Mouse (Mus musculus): ENCODE measurements around the gene Add2.

The Add2 gene

DNA sequence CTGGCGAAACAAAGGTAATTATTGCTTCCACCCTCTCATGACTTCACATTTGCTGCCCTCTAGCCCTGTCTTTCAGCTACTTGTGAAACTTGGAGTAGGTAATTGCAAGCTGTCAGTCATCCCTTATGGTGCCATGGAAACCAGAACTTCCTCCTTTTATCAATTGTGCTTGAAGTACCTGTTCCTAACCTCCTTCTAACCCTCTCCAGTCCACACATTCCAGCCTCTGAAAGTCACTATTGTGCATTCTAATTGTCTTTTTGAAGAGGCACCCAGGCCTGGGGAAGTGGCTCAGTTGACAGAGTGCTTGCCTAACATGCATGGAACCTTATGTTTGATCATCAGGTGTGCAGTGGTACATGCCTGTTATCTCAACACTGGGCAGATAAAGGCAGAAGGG, 5.2 kb downstream of the Add2 start:
- in situ Hi-C loops (cut with MboI; ENCODE audit: low pct_unique_long_range_greater_than_20kb in 1 of 2, low sequenced_read_pairs in 2 of 2, unreplicated experiment in 1 of 2) = no loop called here

DNA sequence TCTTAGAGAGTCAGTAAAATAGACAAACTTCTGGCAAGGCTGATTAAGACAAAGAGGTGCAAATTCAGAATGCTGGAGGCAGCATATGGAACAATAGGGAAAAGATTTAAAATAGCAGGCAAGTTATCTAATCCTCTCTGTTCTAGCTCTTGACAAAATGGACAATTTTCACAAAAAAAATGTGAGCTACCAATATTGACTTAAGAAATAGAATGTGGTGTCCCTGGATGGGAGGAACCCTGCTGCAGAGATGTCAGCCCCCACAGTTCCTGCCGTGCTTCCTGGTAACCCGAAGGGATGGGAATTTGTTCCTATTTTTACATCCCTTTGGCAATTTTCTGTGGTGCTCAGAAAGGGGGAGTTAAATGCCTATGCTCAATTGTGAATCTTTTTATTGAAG, 10.4 kb downstream of the Add2 start:
- in situ Hi-C loops (cut with MboI; ENCODE audit: low pct_unique_long_range_greater_than_20kb in 1 of 2, low sequenced_read_pairs in 2 of 2, unreplicated experiment in 1 of 2) = no loop called here

DNA sequence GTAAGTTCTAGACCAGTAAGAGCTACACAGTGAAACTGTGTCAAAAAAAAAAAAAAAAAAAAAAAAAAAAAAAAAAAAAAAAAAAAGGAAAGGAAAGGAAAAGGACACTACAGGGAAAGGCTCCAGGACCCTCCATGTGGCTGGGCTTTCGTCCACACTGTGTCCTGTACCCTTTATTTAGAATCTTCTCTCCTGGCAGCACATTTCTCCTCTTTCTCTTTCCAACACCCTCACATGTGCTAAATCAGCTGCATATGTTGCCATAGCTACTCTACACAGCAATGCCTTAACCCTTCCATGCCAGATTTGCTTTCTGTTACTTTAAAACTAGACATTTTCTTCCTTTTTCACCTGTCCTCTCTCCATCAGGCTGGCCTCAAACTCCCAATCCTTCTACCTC, 11.7 kb downstream of the Add2 start:
- in situ Hi-C loops (cut with MboI; ENCODE audit: low pct_unique_long_range_greater_than_20kb in 1 of 2, low sequenced_read_pairs in 2 of 2, unreplicated experiment in 1 of 2) = no loop called here

DNA sequence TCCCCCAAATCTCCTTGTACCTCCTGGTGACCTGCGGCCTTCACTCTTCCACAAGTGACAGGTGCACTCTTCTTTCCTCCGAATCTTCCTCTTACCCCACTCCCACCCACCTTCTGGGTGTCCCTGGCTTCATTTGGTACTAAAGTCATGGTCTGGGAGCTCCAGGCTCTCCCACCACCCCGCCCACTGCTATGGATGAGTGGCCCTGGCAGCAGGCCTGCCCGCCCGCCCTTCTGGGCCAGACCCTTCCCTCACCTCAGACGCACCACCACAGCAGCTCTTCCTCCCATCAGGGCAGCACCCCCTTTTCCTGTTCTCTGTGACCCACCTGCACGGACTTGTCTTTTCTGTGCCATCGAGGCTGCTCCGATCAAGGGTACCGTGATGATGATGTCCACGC, 19.0 kb downstream of the Add2 start:
- in situ Hi-C loops (cut with MboI; ENCODE audit: low pct_unique_long_range_greater_than_20kb in 1 of 2, low sequenced_read_pairs in 2 of 2, unreplicated experiment in 1 of 2) = no loop called here

DNA sequence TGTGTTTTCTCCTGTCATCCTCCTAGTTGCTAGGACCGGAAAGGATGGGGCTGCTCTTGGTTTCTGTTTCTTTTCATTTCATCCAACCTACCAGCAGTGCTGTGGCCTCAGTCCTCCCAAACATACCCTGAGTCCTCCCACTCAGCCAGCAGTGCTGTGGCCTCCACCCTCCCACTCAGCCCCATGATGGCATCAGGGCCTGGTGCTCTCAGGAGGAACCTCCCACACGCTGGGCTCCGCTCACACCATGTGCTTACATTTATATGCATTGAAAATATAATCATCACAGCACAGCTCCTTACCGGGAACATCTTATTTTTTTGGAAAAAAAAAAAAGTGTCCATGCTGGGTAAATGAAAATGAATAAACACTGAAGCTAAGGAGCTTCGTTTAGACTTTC, 20.0 kb downstream of the Add2 start:
- in situ Hi-C loops (cut with MboI; ENCODE audit: low pct_unique_long_range_greater_than_20kb in 1 of 2, low sequenced_read_pairs in 2 of 2, unreplicated experiment in 1 of 2) = no loop called here

DNA sequence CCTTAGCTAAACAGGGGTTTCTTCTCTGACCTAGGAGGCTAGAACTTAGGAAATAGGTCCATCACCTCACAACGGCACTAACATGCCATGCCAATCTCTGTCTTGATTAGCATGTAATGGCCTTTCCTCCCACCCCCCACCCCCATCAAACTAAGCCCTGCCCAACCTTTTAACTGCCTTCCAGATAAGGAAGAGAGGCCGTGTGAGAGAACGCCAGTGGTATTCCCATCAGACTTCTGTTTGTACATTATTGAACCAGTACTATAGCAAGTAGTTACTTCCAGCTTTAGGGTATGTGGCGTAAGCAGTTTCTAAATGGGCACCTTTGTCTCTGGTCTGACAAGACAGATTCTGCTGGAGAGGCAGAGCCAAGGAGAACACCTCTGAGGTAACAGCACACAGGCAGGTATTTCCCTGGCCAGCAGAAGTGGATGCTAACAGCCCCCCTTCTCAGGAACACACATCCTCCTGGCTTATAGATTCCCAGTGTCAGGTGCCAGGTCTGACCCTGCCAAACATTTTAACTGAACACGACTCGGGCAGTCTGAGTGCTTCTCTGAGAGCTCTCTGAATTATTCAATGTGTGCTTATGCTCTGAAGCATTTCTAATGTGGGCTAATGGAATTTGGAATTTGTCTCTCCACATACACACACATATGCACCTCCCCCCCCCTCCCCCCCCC, 22.2 kb downstream of the Add2 start:
- in situ Hi-C loops (cut with MboI; ENCODE audit: low pct_unique_long_range_greater_than_20kb in 1 of 2, low sequenced_read_pairs in 2 of 2, unreplicated experiment in 1 of 2) = no loop called here

DNA sequence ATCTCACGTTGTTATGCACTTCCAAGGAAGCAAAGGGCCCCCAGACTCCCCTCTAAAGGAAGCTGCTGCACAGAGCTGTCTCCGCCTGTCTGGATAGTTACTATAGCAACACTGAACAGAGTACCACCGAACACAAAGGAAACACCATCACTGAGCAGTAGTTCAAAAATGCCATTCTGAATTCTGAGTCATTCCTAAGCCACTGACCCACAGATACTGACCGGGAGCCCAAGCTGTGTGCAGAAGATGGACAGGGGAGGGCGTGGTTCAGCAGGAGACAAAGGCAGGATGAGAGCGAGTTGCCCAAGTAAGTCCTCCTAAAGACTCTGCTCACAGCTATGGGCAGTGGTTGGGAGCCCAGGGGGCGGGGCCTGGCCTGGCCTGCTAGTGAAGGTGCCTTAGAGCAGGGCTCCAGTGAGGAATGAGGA, 23.6 kb downstream of the Add2 start:
- in situ Hi-C loops (cut with MboI; ENCODE audit: low pct_unique_long_range_greater_than_20kb in 1 of 2, low sequenced_read_pairs in 2 of 2, unreplicated experiment in 1 of 2) = no loop called here

DNA sequence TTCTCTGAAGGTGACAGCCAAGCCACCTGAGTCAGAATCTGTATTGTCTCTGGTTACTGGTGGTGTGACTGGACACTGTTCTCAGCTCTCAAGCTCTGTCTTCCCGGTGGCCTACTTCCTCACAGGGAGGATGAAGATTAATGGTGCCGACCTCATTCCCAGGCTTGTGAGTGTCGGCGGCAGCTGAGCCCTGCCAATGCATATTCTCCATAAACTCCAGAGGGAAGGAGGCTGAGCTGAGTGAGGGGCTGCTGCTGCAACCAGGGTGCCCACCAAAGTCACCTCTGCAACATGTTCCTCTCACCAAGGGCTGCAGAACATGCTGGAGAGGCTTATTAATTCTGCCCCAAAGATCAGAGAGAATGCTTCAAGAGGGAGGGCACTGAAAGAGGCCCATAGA, 24.1 kb downstream of the Add2 start:
- in situ Hi-C loops (cut with MboI; ENCODE audit: low pct_unique_long_range_greater_than_20kb in 1 of 2, low sequenced_read_pairs in 2 of 2, unreplicated experiment in 1 of 2) = no loop called here

DNA sequence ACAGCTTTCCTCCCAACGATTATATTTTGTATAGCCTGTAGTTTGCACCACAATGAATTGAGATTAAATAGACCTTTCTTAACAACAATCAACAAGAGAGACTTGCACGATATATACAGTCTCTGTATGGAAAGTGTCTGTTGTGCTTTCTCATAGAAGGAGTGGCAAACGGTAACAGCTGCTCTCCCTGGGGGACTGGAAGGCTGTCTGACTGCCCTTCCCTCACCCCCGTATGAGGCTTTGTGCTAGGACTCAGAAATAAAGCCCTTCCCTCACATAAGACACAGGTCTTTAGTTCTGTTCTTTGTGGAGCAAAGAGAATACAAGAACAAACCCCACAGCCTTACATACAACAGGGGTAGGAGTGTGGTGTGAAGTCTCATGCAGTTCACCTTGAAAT, 24.6 kb downstream of the Add2 start:
- in situ Hi-C loops (cut with MboI; ENCODE audit: low pct_unique_long_range_greater_than_20kb in 1 of 2, low sequenced_read_pairs in 2 of 2, unreplicated experiment in 1 of 2) = no loop called here

DNA sequence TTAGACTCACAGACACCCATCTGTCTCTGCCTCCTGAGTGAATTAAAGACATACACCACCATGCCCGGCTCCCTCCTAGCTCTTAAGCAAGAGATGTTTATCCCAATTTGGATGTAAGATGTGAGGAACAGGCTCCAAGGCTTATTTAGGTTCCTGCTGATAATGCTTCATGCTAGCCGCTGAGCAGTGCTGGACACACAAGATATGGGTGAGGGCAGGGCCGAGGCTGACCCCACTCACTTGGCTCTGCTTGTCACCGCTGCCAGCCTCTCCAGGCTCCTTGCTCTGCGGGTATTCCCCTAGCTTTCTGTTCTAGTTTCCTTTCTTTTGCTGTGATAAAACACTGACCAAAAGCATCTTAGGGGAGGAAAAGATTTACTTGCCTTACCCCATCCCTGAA, 25.1 kb downstream of the Add2 start:
- in situ Hi-C loops (cut with MboI; ENCODE audit: low pct_unique_long_range_greater_than_20kb in 1 of 2, low sequenced_read_pairs in 2 of 2, unreplicated experiment in 1 of 2) = no loop called here

DNA sequence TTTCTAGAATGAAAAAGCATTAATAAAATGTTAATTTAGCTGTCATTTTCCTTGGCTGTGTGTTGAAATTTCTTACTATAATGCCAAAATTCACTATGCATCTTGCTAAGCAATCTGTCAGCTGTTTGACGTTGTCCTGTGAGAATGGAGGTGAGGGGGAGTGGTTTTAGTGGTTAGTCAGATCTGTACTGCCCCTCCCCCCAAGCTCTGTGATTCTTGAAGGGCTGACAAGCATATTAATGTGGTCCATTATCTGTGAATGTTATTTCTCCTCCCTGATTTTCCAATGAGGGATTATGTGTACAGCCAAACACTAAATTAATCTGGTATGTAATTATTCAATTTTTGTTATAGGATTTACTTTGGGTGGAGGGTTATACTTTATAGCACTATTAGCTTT, 30.0 kb downstream of the Add2 start:
- in situ Hi-C loops (cut with MboI; ENCODE audit: low pct_unique_long_range_greater_than_20kb in 1 of 2, low sequenced_read_pairs in 2 of 2, unreplicated experiment in 1 of 2) = no loop called here

DNA sequence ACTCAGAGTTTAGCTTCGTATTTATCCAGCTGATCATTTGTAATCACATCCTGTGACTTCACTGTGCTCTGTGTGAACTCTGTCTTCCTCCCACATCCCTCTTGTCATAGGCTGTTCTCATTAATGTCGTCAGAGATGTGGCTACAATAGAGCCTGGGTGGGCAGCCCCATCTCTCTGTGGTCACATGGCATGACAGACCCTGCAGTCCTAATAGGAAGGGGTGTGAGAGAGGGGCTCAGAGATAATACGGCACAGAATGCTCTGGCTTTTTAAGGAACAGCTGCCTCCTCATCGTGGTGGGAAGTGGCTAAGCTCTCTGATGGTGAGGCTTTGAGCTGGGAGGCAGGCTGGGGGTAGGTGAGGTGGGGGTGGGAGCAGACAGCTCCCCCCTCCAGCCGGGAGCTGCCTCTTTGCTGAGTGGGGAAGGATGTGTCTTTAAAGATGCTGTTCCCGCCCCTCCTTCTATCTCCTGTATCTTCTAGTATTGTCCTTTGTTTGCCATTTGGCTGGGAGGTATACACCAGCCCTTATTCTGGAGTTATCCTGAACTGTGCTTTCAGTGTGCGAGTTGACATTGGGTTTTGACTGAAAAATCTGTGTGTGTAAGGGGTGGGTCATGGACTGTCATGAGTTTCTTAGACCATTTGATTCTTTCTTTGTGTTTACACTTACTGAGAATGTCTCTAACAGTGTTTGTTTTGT, 30.8 kb downstream of the Add2 start:
- in situ Hi-C loops (cut with MboI; ENCODE audit: low pct_unique_long_range_greater_than_20kb in 1 of 2, low sequenced_read_pairs in 2 of 2, unreplicated experiment in 1 of 2) = no loop called here

DNA sequence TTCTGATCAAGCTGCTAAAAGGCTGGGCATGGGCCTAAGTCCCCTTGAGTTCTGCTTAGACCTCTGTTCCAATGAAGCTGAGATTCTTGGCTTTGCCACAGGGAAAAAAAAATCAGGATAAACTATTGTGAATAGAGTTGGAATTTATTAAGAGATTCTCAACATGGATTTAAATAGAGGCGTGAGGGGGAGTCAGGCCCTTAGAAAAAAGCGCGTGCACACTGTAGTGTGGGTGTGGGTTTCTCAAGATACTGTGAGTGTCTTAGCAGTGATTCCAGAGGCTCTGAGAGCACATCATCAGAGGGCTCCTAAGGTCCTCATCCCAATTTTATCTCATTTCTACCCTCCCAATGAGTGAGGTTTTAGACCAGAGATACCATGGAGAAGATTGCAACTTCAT, 31.7 kb downstream of the Add2 start:
- in situ Hi-C loops (cut with MboI; ENCODE audit: low pct_unique_long_range_greater_than_20kb in 1 of 2, low sequenced_read_pairs in 2 of 2, unreplicated experiment in 1 of 2) = no loop called here

DNA sequence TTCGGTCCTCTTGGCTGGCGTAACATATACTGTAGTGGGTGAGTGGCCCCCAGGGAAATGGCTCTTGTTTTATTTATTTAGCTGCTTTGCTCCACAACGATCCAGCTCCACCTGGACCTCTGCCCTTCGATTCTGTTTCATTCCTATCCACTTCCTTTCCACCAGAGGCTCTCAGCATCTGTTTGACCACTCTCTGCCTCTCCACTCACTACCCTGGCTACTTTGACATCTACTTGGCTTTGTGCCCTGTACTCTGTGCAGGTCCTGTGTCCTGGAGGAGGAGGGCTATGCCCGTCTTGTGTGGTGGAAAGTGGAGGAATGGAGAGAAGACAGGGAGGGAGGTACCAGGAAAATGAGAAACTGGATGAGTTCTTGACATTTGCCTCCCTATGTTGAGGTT, 33.7 kb downstream of the Add2 start:
- in situ Hi-C loops (cut with MboI; ENCODE audit: low pct_unique_long_range_greater_than_20kb in 1 of 2, low sequenced_read_pairs in 2 of 2, unreplicated experiment in 1 of 2) = no loop called here

DNA sequence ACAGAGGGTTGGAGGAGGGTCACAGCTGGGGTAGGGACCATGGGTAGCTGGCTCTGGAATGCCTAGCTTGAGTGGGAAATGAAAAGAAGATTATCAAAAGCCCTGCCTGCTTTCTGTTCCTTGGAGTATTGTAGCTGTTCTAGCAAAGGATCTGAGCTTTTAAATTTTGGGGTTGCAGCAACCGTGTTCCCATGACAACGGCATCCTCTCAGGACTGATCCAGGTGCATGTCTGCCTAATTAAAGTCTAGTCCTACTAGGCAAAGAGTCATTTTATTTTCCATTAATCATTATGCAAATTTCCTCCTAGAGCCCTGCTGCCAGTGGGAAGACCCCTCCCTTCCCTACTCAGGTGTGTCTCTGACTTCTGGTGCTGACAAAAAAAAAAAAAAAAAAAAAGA, 34.2 kb downstream of the Add2 start:
- in situ Hi-C loops (cut with MboI; ENCODE audit: low pct_unique_long_range_greater_than_20kb in 1 of 2, low sequenced_read_pairs in 2 of 2, unreplicated experiment in 1 of 2) = no loop called here

DNA sequence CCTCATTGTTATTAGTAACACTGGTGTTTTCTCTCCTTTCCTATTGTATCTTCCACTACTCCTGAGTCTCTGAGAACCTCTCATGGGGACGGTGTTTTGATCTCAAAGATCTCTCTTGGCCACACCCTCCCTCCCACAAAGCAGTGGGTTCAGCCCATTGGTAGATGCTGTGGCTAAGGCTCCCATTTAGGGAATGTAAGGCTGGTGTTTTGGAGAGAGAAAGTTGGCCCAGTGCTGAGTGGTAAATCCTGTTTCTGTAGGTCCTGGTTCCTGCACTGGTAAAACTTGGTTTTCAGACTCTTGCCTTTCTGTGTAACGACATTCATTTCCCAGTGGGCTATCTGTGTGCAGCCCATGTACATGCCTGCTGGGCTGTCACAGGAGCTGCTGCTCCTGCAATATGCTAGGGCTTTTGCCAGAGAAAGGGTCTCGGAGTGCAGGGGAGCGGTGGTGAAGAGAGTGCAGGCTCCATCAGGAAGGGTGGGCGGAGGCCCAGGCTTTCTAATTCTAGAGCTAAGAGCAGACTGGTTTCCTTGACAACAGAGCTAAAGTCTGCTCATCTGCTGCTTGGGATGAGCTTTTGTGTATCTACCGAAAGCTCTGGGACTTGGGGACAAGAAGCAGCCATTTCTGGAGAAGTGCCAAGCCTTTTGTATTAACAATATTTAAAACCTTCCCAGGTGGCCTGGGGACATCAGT, 36.0 kb downstream of the Add2 start:
- in situ Hi-C loops (cut with MboI; ENCODE audit: low pct_unique_long_range_greater_than_20kb in 1 of 2, low sequenced_read_pairs in 2 of 2, unreplicated experiment in 1 of 2) = no loop called here

DNA sequence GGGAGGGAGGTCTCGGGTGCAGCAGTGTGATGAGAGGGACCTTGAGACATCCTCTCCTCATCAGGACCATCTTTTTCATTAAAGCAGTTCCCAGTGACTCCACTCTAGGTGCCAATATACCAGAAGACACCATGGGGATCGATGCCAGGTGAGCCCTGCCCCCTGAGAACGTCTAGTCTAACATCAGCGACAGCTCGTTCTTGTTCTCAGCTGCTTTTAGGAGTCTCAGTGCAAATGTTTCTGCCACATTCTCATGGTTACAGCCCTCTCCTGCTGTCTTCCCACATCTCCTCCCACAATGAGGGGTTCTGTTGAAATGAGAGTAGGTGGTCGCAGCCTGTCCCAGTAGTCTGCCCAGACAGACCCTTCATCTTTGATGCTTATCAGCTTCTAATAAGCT, 38.2 kb downstream of the Add2 start:
- in situ Hi-C loops (cut with MboI; ENCODE audit: low pct_unique_long_range_greater_than_20kb in 1 of 2, low sequenced_read_pairs in 2 of 2, unreplicated experiment in 1 of 2) = no loop called here

DNA sequence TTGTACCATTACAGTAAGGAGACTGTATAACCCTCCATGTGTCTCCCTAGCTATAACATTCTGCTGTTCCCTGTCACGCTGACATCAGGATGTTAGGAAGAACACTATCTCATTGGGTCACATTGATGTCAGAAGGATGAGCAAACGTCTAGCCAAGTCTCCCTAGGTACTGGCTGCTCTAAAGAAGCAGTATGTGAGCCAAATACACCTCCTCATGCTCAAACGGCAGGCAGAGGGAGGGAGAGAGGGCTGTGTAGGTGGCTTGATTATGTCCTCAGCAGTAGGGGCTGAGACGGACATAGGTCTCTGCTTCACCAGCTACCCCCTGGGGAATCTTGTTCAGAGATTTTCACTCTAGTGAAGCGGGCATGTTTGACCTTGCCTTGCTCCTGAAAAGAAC, 38.7 kb downstream of the Add2 start:
- in situ Hi-C loops (cut with MboI; ENCODE audit: low pct_unique_long_range_greater_than_20kb in 1 of 2, low sequenced_read_pairs in 2 of 2, unreplicated experiment in 1 of 2) = no loop called here

DNA sequence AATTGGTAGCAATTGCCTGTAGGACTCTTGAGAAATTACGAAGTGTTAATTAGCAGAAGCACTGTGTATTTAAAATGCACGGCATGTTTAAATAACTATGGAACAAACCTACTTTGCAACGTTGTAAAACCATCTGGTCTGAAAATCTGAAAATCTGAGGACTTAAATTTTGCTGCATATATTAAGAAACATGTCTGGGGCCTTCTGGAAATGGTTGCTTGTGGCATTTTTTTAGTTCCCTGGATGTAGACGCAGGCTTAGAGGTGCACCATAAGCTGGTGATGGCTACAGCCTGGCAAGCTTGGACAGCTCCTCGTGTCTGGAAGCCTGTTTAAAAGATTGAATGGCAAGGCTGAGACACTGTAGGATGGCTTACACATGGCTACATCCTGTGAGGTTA, 40.5 kb downstream of the Add2 start:
- in situ Hi-C loops (cut with MboI; ENCODE audit: low pct_unique_long_range_greater_than_20kb in 1 of 2, low sequenced_read_pairs in 2 of 2, unreplicated experiment in 1 of 2) = no loop called here

DNA sequence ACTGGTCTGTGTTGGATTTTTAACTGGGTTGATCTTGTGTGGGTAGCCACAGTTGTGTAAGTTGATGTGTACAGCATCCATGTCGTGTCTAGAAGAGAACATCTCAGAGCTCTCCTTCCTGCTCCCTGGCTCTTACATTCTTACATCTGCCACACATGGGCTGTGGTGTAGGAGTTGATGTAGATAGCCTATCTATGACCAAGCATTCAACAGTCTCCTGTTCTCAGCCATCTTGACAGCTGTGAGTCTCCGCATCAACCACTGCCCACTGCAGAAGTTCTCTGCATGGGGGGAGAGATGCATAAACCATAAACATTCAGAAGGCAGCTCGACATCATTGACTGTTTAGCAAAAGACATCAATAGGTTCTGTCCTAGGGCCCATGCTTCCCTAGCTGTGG, 41.4 kb downstream of the Add2 start:
- in situ Hi-C loops (cut with MboI; ENCODE audit: low pct_unique_long_range_greater_than_20kb in 1 of 2, low sequenced_read_pairs in 2 of 2, unreplicated experiment in 1 of 2) = no loop called here

Data from mouse embryonic stem cell (cell line).